Mouse (Mus musculus): ENCODE measurements around the gene Cacnb3.

The Cacnb3 gene

GRCm38 (mm10) chr15:98675634-98676250 lies 45.1 kb downstream of the Cacnb3 start:
- DNase-seq (ENCODE audit: low spot score), result no peak

DNA sequence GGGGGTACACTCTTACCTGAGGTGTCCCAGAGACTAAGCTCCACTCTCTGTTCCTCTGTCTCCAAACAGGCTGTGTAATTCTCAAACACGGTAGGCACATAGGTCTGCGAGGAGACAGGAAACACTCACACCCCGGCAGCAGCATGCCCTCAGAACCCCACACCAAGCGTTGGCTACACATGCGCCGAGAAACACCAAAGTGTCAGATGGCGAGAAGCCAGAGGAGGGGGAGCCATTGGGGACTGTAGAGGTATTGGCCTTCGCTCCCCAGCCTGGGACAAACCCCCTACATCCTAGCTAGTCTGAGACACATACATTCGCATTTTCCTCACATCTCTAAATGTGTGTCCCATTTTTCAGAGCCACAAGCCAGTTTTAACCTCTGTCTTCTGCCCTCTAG lies 45.8 kb downstream of the Cacnb3 start:
- DNase-seq (ENCODE audit: low spot score), result no peak

DNA sequence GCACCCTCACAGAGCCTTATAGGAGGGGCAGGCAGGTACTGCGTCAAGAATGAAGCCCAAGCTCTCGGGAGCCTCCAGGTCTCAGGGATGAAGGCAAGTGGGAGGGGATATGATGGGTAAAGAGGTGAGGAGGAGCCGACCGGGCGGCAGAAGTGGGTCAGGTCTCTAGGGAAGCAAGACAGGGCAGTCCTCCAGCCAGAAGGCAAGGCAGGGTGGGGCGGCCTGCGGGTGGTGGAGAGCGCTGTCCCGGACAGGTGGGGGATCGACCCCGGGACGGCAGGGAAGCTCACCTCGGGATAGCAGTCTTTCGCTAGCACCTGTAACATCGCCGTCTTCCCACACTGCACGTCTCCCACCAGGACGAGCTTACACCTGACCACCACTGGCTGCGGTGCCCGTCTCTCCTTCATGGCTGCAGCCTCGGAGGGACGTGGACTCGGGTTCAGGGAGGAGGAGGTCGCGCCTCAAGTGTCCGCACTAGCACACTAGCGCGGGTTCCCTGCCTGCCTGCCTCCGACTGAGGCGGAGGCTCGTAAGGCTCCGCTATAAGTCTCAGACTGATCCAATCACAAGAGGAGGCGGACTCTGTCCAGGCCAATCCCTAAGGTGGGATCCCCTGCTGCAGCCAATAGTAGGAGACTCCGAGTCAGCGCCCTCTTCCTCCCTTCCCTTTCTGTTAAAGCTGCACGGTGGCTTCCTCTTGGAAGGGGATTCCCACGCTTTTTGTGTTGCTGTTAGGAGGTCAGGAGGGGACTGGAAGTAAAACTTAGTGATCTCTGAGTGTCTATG lies 46.5 kb downstream of the Cacnb3 start, which contains the start of gene Rnd1:
Gene Rnd1 (minus strand): TSS at position 522 of the 789 bp plus-strand sequence.
- DNase-seq (ENCODE audit: low spot score), result peak; percentile 63

DNA sequence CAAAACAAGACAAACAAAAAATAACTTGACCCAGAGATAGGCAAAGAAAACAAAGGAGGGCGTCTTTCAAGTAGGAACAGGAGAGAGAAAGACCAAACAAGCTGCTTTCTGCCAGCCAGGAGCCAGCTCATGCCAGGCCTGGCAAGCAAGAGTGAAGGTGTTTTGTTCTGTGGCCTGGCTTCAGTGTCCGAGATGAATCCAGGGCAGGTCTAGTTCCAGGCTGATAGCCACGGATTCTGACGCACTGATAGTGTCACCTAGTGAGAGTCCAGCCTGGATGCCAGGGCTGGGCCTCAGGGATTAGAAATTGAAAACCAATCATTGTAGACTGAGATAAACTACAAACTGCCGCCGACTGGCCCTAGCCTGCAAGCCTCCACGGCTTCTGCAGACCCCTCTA lies 47.3 kb downstream of the Cacnb3 start:
- DNase-seq (ENCODE audit: low spot score), result no peak

GRCm38 (mm10) chr15:98680660-98681059 lies 50.0 kb downstream of the Cacnb3 start:
- no peak for DNase-seq (ENCODE audit: low spot score)

DNA sequence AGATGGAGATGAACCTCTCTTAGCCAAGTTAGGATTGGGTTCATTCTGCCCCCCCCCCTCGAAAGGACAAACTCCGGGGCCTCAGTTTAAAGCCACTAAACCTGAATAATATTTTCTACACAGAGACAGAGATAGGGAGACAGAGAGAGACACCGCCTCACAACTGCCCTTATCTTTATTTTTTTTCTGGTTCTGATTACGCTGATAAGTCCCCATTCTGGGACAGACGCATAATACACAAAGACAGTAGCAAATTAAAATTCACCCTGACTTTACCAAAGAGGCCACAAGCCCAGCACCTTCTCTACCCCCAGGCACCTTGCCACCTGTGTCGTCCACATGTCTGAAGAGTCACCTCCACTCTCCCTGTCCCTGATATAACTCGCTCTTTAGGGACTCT lies 51.0 kb downstream of the Cacnb3 start:
- no peak for DNase-seq (ENCODE audit: low spot score)

DNA sequence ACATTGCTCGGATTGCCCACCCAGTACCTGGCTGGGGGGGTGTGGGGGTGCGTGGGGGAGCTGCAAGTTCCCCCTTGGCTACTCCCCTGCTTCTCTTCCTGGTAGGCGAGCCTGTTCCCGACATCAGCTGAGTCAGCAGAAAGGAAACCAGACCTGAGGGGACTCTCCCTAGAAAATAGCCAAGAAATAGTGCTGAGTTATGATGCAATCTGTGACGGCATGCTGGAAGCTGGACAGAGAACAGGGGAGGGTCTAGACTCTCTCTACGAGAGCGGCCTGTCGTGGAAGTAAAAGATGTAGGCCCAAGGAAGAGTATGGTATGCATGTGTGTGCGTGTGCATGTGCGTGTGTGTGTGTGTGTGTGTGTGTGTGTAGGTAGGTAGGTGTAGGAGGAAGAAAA lies 52.5 kb downstream of the Cacnb3 start:
- DNase-seq (ENCODE audit: low spot score), result no peak

DNA sequence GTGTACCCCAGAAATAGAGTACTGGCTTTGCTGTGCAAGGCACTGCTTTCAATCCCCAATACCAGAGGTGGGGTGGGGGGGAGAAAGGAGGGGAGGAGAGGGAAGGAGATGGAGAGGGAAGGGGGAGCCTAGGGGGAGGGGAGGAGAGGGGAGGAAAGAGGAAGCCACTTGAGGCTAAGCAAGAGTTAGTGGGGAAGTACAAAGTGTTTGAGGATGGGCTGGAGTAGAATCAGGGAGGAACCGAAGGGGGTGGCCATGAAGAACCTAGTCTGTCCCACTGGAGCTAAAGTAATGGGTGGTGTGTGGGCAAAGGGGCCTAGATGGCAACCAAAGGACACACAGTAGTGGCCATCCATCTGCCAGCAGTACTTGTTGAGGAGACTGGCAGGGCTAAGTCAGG lies 53.1 kb downstream of the Cacnb3 start:
- no peak for DNase-seq (ENCODE audit: low spot score)

- DNase-seq (ENCODE audit: low spot score), result peak; percentile 66
These were observed 55.3 kb downstream of the Cacnb3 start for GRCm38 (mm10) chr15:98685926-98686325.

GRCm38 (mm10) chr15:98689682-98690081 lies 59.0 kb downstream of the Cacnb3 start:
- DNase-seq (ENCODE audit: low spot score), result no peak

DNA sequence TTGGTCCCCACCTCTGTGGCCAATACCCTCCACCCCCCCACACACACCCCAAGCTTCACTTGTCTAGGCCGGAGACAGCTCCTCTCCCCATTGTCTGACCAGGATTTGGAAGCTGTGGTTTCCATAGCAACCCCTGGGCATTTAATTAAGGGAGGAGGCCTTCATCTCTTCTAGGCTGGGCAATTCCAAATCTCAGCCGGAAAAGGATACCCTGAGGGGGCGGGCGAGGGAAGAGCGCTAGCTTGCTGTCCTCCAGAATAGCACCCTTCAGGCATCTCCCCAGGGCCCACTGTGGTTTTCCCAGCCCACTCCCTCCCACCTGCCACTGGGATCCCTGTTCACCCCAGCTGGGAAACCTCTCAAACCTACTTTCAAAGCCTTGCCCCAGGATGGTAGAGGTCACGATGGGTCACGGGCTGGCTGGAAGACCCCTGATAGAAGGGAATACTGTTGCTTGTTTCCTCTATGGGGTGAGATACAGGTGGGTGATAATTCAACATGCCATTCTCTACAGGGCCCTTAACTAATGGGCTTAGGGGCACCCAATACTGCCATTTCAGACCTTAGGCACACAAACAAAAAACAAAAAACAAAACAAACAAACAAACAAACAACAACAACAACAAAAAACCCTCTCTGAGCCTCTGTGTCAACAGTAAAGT lies 61.0 kb downstream of the Cacnb3 start:
- no peak for DNase-seq (ENCODE audit: low spot score)

- no peak for DNase-seq (ENCODE audit: low spot score)
These were observed 61.6 kb downstream of the Cacnb3 start for GRCm38 (mm10) chr15:98692171-98692715.

Measured in testis, postnatal 10 days (tissue).